Mouse (Mus musculus): ENCODE measurements around the gene Nlgn2.

DNA sequence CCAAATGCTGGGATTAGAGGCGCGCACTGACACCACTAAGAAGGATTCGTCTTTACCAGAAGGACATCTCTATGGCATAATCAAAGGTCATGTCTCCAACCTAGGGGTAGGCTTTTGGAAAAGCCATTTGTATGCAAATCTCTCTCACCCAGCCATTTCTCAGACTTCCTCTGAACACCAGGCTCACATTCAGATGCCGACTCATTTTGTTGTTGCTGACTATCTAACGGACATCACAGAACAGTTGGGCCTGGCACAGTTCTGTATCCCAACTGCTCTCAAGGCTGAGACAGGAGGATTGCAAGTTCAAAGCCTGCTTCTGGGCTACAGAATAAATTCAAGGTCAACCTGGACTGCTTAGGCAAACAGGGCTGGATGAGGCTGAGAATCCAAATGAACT lies 50.3 kb downstream of the Nlgn2 start:
- TF ChIP-seq CTCF (IDR thresholded peaks at IDR 0.05; ENCODE audit: insufficient read depth, low read length) (no peak), POLR2A (IDR thresholded peaks at IDR 0.05; ENCODE audit: borderline replicate concordance, extremely low read depth, low read depth, low read length) (no peak)

Data from lung, adult 2 months (tissue).